Comparison of ENCODE assay signal across 21 mouse cellular contexts in the genomic region with DNA sequence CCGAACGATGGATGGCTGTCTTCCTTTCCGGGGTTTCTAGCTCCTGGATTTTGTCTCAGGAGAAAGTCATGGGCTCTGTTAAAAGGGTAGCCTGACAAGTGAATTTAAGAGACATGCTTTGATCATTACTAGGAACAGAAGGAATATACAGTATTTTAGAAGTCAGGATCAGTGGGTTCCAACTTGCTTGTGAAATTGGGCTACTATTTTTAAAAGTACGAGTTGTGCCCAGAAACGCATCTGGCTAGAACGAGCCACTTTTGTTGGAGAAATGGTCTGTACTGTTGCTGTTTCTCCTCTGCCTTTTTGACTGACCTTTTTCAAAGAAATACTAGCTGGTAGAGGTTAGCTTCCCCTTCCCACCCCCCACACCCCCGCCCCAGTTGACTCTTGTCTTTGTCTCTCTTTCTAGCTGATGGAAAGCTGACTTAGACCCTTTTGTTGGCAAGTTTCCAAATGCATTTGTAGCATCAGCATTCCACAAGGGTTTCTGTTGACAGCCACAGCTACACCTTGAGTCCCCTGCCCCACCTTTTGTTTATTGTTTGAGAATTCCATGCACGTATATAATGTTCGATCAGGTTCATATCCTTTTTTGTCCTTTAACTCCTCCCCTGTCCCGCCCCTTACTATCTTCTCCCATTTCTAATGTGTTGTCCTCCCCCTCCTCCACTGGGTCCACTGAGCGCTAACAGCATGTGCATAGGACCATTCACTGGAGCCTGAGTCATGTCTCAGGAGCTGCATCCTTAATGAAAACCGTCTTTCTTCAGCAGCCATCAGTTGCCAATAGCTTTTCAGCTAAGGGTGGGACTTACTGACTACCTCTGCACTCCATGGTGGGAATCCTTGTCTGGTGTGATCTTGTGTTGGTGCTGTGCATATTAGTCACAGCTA. TPM values are rescaled to one million over a fixed set of nuclear protein-coding genes. Genes with fewer than 3 reads are reported as not detected.
DNase-seq lines count a peak whose midpoint lies in the region; ATAC-seq and TF ChIP-seq lines count a peak whose summit lies in the region.
"Had no signal": no experiment of that assay in that cellular context is flagged by ENCODE, and none has a peak within 500 bp of the region (broad histone marks: within the 10 kb centered on the region; RNA-seq: fewer than 3 reads in every experiment).

No protein-coding gene starts in this region.

- H3K9me3 ChIP-seq in hindbrain, embryonic 15.5 days: no peaks in the 10 kb centered on the region
- H3K9me3 ChIP-seq in hindbrain, postnatal 0 days (ENCODE audit: low read length): no peaks in the 10 kb centered on the region
- H3K9me3 ChIP-seq in midbrain, embryonic 14.5 days (ENCODE audit: control insufficient read depth, low read length): no peaks in the 10 kb centered on the region
- H3K9me3 ChIP-seq in midbrain, embryonic 16.5 days (replicated peaks; ENCODE audit: control insufficient read depth, low read length, poor library complexity, severe bottlenecking): no peaks in the 10 kb centered on the region
- no peaks in the 10 kb centered on the region for H3K9me3 ChIP-seq in neural tube, embryonic 15.5 days (replicated peaks)
- H3K9me3 ChIP-seq: embryonic facial prominence, embryonic 15.5 days; limb, embryonic 12.5 days; midbrain, embryonic 10.5 days had no signal

- no peaks in the 10 kb centered on the region for H3K4me1 ChIP-seq in hindbrain, embryonic 15.5 days (replicated peaks)
- no peaks in the 10 kb centered on the region for H3K4me1 ChIP-seq in hindbrain, postnatal 0 days (ENCODE audit: insufficient read depth, low read length)
- no peaks in the 10 kb centered on the region for H3K4me1 ChIP-seq in midbrain, embryonic 14.5 days (ENCODE audit: control insufficient read depth, insufficient read depth, low read length)
- H3K4me1 ChIP-seq in midbrain, embryonic 16.5 days (ENCODE audit: control insufficient read depth, insufficient read depth, low read length): no peaks in the 10 kb centered on the region
- H3K4me1 ChIP-seq in neural tube, embryonic 15.5 days: no peaks in the 10 kb centered on the region; the same call in 1 of the 2 replicates
- H3K4me1 ChIP-seq: embryonic facial prominence, embryonic 15.5 days; limb, embryonic 12.5 days; midbrain, embryonic 10.5 days had no signal

- H3K4me3 ChIP-seq in hindbrain, embryonic 15.5 days: no peak overlapping the region
- H3K4me3 ChIP-seq in hindbrain, postnatal 0 days (ENCODE audit: low read length): no peak overlapping the region
- no peak overlapping the region for H3K4me3 ChIP-seq in midbrain, embryonic 14.5 days (replicated peaks; ENCODE audit: low read depth, low read length)
- H3K4me3 ChIP-seq in midbrain, embryonic 16.5 days (ENCODE audit: low read depth, low read length): no peak overlapping the region
- no peak overlapping the region for H3K4me3 ChIP-seq in neural tube, embryonic 15.5 days (replicated peaks)
- H3K4me3 ChIP-seq: embryonic facial prominence, embryonic 15.5 days; limb, embryonic 12.5 days; midbrain, embryonic 10.5 days had no signal

- no peaks in the 10 kb centered on the region for H3K36me3 ChIP-seq in hindbrain, embryonic 15.5 days
- H3K36me3 ChIP-seq in hindbrain, postnatal 0 days (ENCODE audit: insufficient read depth, low read length): no peaks in the 10 kb centered on the region
- no peaks in the 10 kb centered on the region for H3K36me3 ChIP-seq in midbrain, embryonic 14.5 days (ENCODE audit: control insufficient read depth, insufficient read depth, low read length)
- H3K36me3 ChIP-seq in midbrain, embryonic 16.5 days (ENCODE audit: control insufficient read depth, insufficient read depth, low read length): no peaks in the 10 kb centered on the region
- no peaks in the 10 kb centered on the region for H3K36me3 ChIP-seq in neural tube, embryonic 15.5 days
- H3K36me3 ChIP-seq: embryonic facial prominence, embryonic 15.5 days; limb, embryonic 12.5 days; midbrain, embryonic 10.5 days had no signal

- DNase-seq in hindbrain, postnatal 0 days (ENCODE audit: low spot score): no peak
- DNase-seq in midbrain, embryonic 14.5 days: peak; percentile 20
- peak; percentile 73 for DNase-seq in ZHBTc4 (ENCODE audit: low read depth, low spot score)
- DNase-seq in adrenal gland, postnatal 10 days: no peak
- no peak for DNase-seq in kidney, adult 9 months
- DNase-seq: gastrocnemius, postnatal 36 days; heart, postnatal 36 days; kidney, adult 8-10 months; kidney, postnatal 4 days; lung, postnatal 14 days; thymus, postnatal 4 days had no signal

- no peak overlapping the region for H3K9ac ChIP-seq in hindbrain, embryonic 15.5 days
- no peak overlapping the region for H3K9ac ChIP-seq in hindbrain, postnatal 0 days (replicated peaks; ENCODE audit: low read length)
- H3K9ac ChIP-seq in midbrain, embryonic 14.5 days (replicated peaks; ENCODE audit: low read length): no peak overlapping the region
- no peak overlapping the region for H3K9ac ChIP-seq in midbrain, embryonic 16.5 days (ENCODE audit: low read depth, low read length)
- H3K9ac ChIP-seq in neural tube, embryonic 15.5 days (replicated peaks): no peak overlapping the region
- H3K9ac ChIP-seq: embryonic facial prominence, embryonic 15.5 days; limb, embryonic 12.5 days; liver, embryonic 14.5 days had no signal

- ATAC-seq in hindbrain, embryonic 15.5 days (ENCODE audit: low FRiP score, low read depth): 0 out of 2 replicates have a peak, but pooled peaks have one; percentile 52
- no peak for ATAC-seq in hindbrain, postnatal 0 days
- ATAC-seq in midbrain, embryonic 14.5 days (ENCODE audit: low FRiP score, low TSS enrichment): no peak
- ATAC-seq in midbrain, embryonic 16.5 days: no peak
- peak; percentile 22; the same call in 1 of the 2 replicates for ATAC-seq in neural tube, embryonic 15.5 days (ENCODE audit: low FRiP score)

- 81% methylated on average over 12 of the region's 12 CpGs for WGBS in hindbrain, embryonic 15.5 days
- WGBS in hindbrain, postnatal 0 days: 80% methylated on average over 12 of the region's 12 CpGs
- 85% methylated on average over 12 of the region's 12 CpGs for WGBS in midbrain, embryonic 14.5 days
- WGBS in midbrain, embryonic 16.5 days: 85% methylated on average over 12 of the region's 12 CpGs
- 88% methylated on average over 12 of the region's 12 CpGs for WGBS in neural tube, embryonic 15.5 days

- no peaks in the 10 kb centered on the region for H3K27me3 ChIP-seq in hindbrain, embryonic 15.5 days
- no peaks in the 10 kb centered on the region for H3K27me3 ChIP-seq in hindbrain, postnatal 0 days (ENCODE audit: insufficient read depth, low read length)
- no peaks in the 10 kb centered on the region for H3K27me3 ChIP-seq in midbrain, embryonic 14.5 days (ENCODE audit: control insufficient read depth, insufficient read depth, low read length)
- no peaks in the 10 kb centered on the region for H3K27me3 ChIP-seq in midbrain, embryonic 16.5 days (ENCODE audit: control insufficient read depth, insufficient read depth, low read depth, low read length)
- H3K27me3 ChIP-seq in neural tube, embryonic 15.5 days (replicated peaks): no peaks in the 10 kb centered on the region
- H3K27me3 ChIP-seq: CH12.LX; embryonic facial prominence, embryonic 15.5 days; limb, embryonic 12.5 days; Patski had no signal

- H3K4me2 ChIP-seq in hindbrain, embryonic 15.5 days: no peak overlapping the region
- H3K4me2 ChIP-seq in hindbrain, postnatal 0 days (ENCODE audit: low read depth, low read length): no peak overlapping the region
- H3K4me2 ChIP-seq in midbrain, embryonic 14.5 days (ENCODE audit: low read length): no peak overlapping the region
- no peak overlapping the region for H3K4me2 ChIP-seq in midbrain, embryonic 16.5 days (ENCODE audit: low read length)
- H3K4me2 ChIP-seq in neural tube, embryonic 15.5 days: no peak overlapping the region
- H3K4me2 ChIP-seq: embryonic facial prominence, embryonic 15.5 days; heart, embryonic 11.5 days; limb, embryonic 12.5 days had no signal

- TF ChIP-seq CTCF in hindbrain, postnatal 0 days (IDR thresholded peaks at IDR 0.05; ENCODE audit: low read depth): no peak

- H3K27ac ChIP-seq in hindbrain, embryonic 15.5 days (replicated peaks): no peak overlapping the region
- no peak overlapping the region for H3K27ac ChIP-seq in hindbrain, postnatal 0 days
- no peak overlapping the region for H3K27ac ChIP-seq in midbrain, embryonic 14.5 days (replicated peaks; ENCODE audit: low read depth, low read length)
- H3K27ac ChIP-seq in midbrain, embryonic 16.5 days (ENCODE audit: low read length): no peak overlapping the region
- H3K27ac ChIP-seq in neural tube, embryonic 15.5 days (replicated peaks): no peak overlapping the region
- H3K27ac ChIP-seq: embryonic facial prominence, embryonic 15.5 days; limb, embryonic 12.5 days; liver, embryonic 14.5 days; midbrain, embryonic 10.5 days had no signal

RNA-seq across cellular contexts. Expression of a gene that starts 50.6 kb away (rescaled TPM):
- polyA plus RNA-seq in hindbrain, embryonic 15.5 days (2015; fragmentation: Nextera tagmentation; extraction: Ambion mirVana): 53.1 and 54.9 TPM in 2 replicates
- total RNA-seq in hindbrain, postnatal 0 days (2014; rRNA removed): 58.7 and 60.5 TPM in 2 replicates
- polyA plus RNA-seq in hindbrain, postnatal 0 days (2015; fragmentation: Nextera tagmentation; extraction: Ambion mirVana): 22.8 and 25.8 TPM in 2 replicates
- polyA plus RNA-seq in midbrain, embryonic 14.5 days (2014; fragmentation: Nextera tagmentation; extraction: Ambion mirVana): 84.3 and 88.4 TPM in 2 replicates
- polyA plus RNA-seq in midbrain, embryonic 16.5 days (2015; fragmentation: Nextera tagmentation; extraction: Ambion mirVana): 55.3 and 66.0 TPM in 2 replicates
- polyA plus RNA-seq in neural tube, embryonic 15.5 days (2015; fragmentation: Nextera tagmentation; extraction: Ambion mirVana): 51.1 and 52.1 TPM in 2 replicates
- total RNA-seq in adrenal gland, postnatal 10 days (2021): 1 to 10 TPM; 8.0 to 9.6 TPM
- total RNA-seq: CH12.LX had no signal

Comparison
In these comparisons a context has a peak if more than half of its experiments do, and no peak if none do; other contexts are left out.
1. ATAC-seq: peak in hindbrain, embryonic 15.5 days (single experiment) and neural tube, embryonic 15.5 days (single experiment); none in hindbrain, postnatal 0 days (single experiment), midbrain, embryonic 14.5 days (single experiment) and midbrain, embryonic 16.5 days (single experiment).
2. DNase-seq: peak in midbrain, embryonic 14.5 days (single experiment) and ZHBTc4 (single experiment); none in hindbrain, postnatal 0 days (single experiment), adrenal gland, postnatal 10 days (single experiment) and kidney, adult 9 months (single experiment).